Mouse (Mus musculus): ENCODE measurements around the gene Flnb. TPM values are rescaled to one million over a fixed set of nuclear protein-coding genes. Genes with fewer than 3 reads are reported as not detected.
A peak's percentile ranks its signal among the peaks of the same experiment; 100 is the strongest.

Gene Flnb
- polyA plus RNA-seq (2015; fragmentation: Nextera tagmentation; extraction: Ambion mirVana) = 10.5 and 16.2 TPM in 2 replicates

DNA sequence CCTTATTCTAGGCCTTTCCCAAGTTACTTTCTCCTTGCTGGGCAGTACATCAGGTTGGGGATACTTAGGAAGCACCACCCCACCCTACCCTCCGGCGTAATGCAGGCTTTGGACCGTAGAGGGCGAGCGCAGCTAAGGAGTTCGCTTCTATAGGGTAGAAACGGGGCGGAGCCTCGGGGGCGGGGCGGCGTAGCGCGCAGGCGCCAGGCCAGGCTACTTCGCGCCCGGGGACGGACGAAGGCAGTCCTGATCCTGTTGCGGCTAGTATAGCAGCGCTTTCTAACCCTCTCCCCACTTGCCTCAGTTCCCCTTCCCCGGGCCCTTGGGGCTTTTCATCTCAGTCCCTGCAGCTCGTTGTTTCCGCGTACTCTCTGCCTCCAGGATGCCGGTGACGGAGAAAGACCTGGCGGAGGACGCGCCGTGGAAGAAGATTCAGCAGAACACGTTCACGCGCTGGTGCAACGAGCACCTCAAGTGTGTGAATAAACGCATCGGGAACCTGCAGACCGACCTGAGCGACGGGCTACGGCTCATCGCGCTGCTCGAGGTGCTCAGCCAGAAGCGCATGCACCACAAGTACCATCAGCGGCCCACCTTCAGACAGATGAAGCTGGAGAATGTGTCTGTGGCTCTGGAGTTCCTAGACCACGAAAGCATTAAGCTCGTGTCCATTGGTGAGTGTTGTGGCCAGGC is at the start of gene Flnb:
TSS of gene Flnb (plus strand) at position 188 of the 693 bp plus-strand sequence.
- Histone ChIP-seq H3K4me3 (replicated peaks; ENCODE audit: low read length) (peak within 1 kb of the TSS; percentile 66), H3K4me2 (ENCODE audit: low read length) (peak within 1 kb of the TSS; percentile 83), H3K36me3 (ENCODE audit: control insufficient read depth, insufficient read depth) (no peaks in the 10 kb centered on the region), H3K9ac (replicated peaks; ENCODE audit: low read depth, low read length) (peak within 1 kb of the TSS; percentile 63), H3K27me3 (replicated peaks; ENCODE audit: control insufficient read depth, insufficient read depth, low read length) (no peaks in the 10 kb centered on the region), H3K4me1 (replicated peaks; ENCODE audit: control insufficient read depth, insufficient read depth, low read length) (peaks cover 30% of the 10 kb centered on the region), H3K27ac (ENCODE audit: low read length) (peak within 1 kb of the TSS; percentile 73), H3K9me3 (ENCODE audit: control insufficient read depth, low read length) (no peaks in the 10 kb centered on the region)
- peak; percentile 97 for ATAC-seq
- WGBS = under 1% methylated on average over 49 of the region's 49 CpGs

DNA sequence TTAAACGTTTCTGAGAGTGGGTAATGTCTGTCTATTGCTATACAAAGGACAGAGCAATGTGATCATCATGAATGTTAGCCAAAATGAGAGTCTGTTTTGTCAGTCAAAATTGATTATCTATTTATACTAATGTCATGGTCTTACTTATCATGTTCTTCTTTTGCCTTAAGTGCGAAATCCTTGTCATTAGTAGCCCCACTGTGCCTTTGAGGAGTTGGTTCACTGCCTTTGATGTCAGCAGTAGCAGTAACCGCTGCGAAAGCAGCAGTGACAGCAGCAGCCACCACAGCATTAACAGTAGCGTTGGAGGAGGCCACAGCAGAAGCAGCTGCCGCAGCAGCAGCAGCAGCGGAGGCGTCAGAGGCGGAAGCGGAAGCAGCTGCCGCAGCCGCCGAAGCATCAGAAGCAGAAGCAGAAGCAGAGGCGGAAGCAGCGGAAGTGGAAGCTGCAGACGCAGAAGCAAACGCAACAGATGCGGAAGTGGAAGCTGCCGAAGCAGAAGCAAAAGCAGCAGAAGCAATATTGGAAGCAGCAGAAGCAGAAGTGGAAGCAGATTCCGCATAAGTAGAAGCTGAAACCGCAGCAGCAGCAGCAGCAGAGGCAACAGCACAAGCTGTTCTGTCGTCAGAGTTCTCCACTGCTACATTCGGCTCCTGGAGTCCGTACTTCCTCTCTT is 43.9 kb upstream of the Flnb start:
- Histone ChIP-seq H3K4me2 (ENCODE audit: low read length) (peak overlapping the region; percentile 50), H3K4me3 (replicated peaks; ENCODE audit: low read length) (peak overlapping the region; percentile 46), H3K9me3 (ENCODE audit: control insufficient read depth, low read length) (no peaks in the 10 kb centered on the region), H3K36me3 (ENCODE audit: control insufficient read depth, insufficient read depth) (no peaks in the 10 kb centered on the region), H3K27ac (ENCODE audit: low read length) (peak overlapping the region; percentile 60; the same call in 1 of the 2 replicates), H3K9ac (replicated peaks; ENCODE audit: low read depth, low read length) (peak overlapping the region; percentile 56), H3K27me3 (replicated peaks; ENCODE audit: control insufficient read depth, insufficient read depth, low read length) (no peaks in the 10 kb centered on the region), H3K4me1 (replicated peaks; ENCODE audit: control insufficient read depth, insufficient read depth, low read length) (no peaks in the 10 kb centered on the region)
- peak; percentile 93 for ATAC-seq
- 48% methylated on average over 24 of the region's 24 CpGs for WGBS

DNA sequence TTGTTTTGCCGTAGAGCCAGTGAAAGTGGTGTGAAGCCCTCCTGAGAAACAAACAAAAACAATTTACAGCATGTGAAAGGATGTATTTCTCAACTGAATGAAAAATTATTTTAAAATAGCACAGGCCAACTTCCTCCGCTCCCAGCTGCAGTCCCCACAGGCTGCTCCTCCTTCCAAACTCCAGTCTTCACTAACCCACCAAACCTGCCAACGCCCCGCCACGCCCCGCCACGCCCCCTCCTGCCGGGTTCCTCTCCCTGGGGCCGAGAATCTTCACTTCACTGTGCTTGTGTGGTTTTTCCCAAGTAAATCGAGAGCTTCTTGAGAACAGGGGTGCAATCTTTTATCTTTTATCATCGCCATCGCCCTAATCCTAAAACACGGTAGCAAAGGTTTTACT is 31.7 kb upstream of the Flnb start:
- ATAC-seq = no peak
- H3K4me3 ChIP-seq (replicated peaks; ENCODE audit: low read length) = no peak overlapping the region
- H3K36me3 ChIP-seq (ENCODE audit: control insufficient read depth, insufficient read depth) = no peaks in the 10 kb centered on the region
- H3K4me2 ChIP-seq (ENCODE audit: low read length) = no peak overlapping the region
- H3K9ac ChIP-seq (replicated peaks; ENCODE audit: low read depth, low read length) = no peak overlapping the region
- H3K4me1 ChIP-seq (replicated peaks; ENCODE audit: control insufficient read depth, insufficient read depth, low read length) = peaks cover 1% of the 10 kb centered on the region; the same call in 1 of the 2 replicates
- 61% methylated on average over 13 of the region's 13 CpGs for WGBS
- H3K27me3 ChIP-seq (replicated peaks; ENCODE audit: control insufficient read depth, insufficient read depth, low read length) = no peaks in the 10 kb centered on the region
- H3K9me3 ChIP-seq (ENCODE audit: control insufficient read depth, low read length) = no peaks in the 10 kb centered on the region
- H3K27ac ChIP-seq (ENCODE audit: low read length) = no peak overlapping the region

DNA sequence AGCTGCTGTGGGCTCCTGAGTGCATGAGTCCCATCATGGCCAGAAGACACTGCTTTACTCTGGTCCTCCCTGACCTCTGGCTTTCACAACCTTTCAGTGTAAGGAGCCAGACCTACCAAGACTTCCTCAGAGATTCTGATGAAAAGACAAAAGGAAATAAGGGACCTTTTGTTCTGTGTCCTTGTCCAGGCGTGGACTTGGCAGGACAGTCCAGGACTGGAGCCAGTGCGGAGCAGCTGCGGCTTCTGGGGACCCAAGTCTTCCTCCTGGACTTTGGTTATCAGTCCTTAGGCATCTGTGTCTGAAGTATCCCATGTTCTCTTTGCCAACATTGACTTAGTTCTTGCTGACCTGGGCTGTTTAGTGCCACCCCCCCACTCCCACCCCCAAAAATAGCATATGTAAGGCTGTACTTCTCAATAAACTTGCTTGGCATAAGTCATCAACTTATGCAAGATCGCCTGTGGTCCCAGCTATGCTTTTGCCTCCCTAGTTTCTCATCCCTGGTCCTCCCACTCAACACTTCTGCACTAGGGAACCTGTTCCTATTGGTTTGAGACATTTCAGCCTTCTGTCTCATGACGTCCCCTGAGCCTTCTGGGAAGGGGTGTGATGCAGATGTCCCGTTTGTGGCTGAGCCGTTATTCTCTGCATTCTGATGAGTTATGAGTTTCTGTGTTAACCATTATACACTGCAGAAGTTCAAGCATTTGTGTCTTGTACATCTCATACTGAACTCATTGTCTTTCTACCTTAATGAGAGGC is 28.3 kb upstream of the Flnb start:
- no peak for ATAC-seq
- Histone ChIP-seq H3K9me3 (ENCODE audit: control insufficient read depth, low read length) (no peaks in the 10 kb centered on the region), H3K4me1 (replicated peaks; ENCODE audit: control insufficient read depth, insufficient read depth, low read length) (peaks cover 11% of the 10 kb centered on the region), H3K27me3 (replicated peaks; ENCODE audit: control insufficient read depth, insufficient read depth, low read length) (no peaks in the 10 kb centered on the region), H3K36me3 (ENCODE audit: control insufficient read depth, insufficient read depth) (no peaks in the 10 kb centered on the region), H3K9ac (replicated peaks; ENCODE audit: low read depth, low read length) (no peak overlapping the region), H3K27ac (ENCODE audit: low read length) (no peak overlapping the region), H3K4me2 (ENCODE audit: low read length) (no peak overlapping the region), H3K4me3 (replicated peaks; ENCODE audit: low read length) (no peak overlapping the region)
- WGBS = 84% methylated on average over 7 of the region's 7 CpGs

DNA sequence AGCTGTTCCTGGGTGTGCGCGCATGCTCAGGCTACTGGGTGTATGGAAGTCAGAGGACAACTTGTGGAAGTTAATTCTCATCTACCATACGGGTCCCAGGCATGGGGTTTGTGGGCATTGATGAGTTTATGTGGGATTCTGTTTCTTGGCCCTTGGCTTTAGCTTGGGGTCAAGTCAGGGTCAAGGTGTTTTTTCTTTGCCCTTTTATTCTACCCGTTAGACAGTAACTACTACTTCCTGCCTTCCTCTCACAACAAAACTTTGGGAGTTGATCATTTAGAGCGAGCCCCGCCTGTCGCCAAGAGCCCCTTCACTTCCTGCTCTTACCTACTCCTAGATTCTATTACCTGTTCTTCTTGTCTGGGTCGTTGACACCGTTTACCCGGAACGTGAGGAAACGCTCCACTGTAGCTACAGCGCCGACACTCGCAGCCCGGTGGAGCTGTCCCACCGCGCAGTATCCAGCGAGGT is 26.7 kb upstream of the Flnb start:
- ATAC-seq = no peak; the same call in 1 of the 2 replicates
- no peaks in the 10 kb centered on the region for H3K36me3 ChIP-seq (ENCODE audit: control insufficient read depth, insufficient read depth)
- H3K27me3 ChIP-seq (replicated peaks; ENCODE audit: control insufficient read depth, insufficient read depth, low read length) = no peaks in the 10 kb centered on the region
- no peak overlapping the region for H3K27ac ChIP-seq (ENCODE audit: low read length)
- H3K4me1 ChIP-seq (replicated peaks; ENCODE audit: control insufficient read depth, insufficient read depth, low read length) = peaks cover 11% of the 10 kb centered on the region
- peak overlapping the region; percentile 55 for H3K4me2 ChIP-seq (ENCODE audit: low read length)
- WGBS = 17% methylated on average over 19 of the region's 19 CpGs
- H3K9me3 ChIP-seq (ENCODE audit: control insufficient read depth, low read length) = no peaks in the 10 kb centered on the region
- H3K4me3 ChIP-seq (replicated peaks; ENCODE audit: low read length) = peak overlapping the region; percentile 46
- peak overlapping the region; percentile 46 for H3K9ac ChIP-seq (replicated peaks; ENCODE audit: low read depth, low read length)

DNA sequence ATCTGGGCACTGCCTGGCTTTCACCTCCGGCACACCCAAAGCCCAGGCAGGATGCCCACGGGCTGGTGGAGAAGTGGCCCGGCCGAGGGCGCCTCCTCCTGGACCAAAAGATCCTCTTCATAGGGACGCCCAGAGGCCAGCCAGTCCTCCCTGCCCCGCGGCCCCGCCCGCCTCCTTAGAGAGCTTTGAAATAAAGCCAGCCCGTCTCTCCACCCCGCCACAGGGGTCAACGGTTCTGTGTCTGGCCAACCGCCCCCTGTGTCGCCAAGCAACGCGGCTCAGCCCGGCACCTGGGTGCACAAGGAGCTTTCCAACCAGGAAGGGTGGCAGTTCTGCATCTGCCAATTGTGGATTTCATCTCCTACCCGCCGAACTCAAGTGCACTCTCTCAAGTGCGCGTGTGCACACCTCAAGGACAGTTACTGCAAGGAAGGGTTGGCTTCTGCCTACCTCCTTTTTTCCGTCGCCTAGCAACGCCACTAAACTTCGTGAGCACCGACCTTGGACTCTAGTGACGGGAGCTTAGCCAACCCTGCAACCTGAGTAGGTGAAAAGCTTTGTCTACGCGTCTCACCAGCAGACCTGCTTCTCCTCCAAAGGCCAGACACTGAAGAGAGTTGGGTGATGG is 26.1 kb upstream of the Flnb start, which contains the start of gene Gm26661:
TSS of gene Gm26661 (plus strand) at position 56 of the 628 bp plus-strand sequence.
- Histone ChIP-seq H3K9ac (replicated peaks; ENCODE audit: low read depth, low read length) (peak within 1 kb of the TSS; percentile 46), H3K36me3 (ENCODE audit: control insufficient read depth, insufficient read depth) (no peaks in the 10 kb centered on the region), H3K27me3 (replicated peaks; ENCODE audit: control insufficient read depth, insufficient read depth, low read length) (no peaks in the 10 kb centered on the region), H3K4me1 (replicated peaks; ENCODE audit: control insufficient read depth, insufficient read depth, low read length) (peaks cover 11% of the 10 kb centered on the region), H3K4me2 (ENCODE audit: low read length) (peak within 1 kb of the TSS; percentile 55), H3K27ac (ENCODE audit: low read length) (no peak within 1 kb of the TSS), H3K4me3 (replicated peaks; ENCODE audit: low read length) (peak within 1 kb of the TSS; percentile 46), H3K9me3 (ENCODE audit: control insufficient read depth, low read length) (no peaks in the 10 kb centered on the region)
- WGBS = 2% methylated on average over 30 of the region's 30 CpGs
- peak; percentile 80 for ATAC-seq

DNA sequence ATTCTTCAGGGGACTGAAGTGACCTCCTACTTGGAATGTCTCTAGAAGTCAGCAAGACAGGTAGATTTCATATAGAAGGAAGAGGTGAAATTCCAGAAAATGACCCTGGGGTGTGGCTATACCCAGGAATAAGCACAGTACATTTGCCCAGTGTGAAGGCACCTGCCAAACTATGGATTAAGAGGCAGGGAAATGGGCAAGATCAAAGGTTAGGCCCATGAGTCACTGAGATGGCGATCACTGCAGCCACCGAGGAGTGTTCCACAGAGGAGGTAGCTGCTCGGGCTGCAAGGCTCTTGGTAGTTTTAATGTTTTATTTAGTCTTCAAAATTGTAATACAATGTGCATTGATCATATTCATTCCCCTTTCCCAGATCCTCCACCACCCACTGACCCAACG is 21.8 kb upstream of the Flnb start:
- Histone ChIP-seq H3K4me3 (replicated peaks; ENCODE audit: low read length) (no peak overlapping the region), H3K4me2 (ENCODE audit: low read length) (no peak overlapping the region), H3K36me3 (ENCODE audit: control insufficient read depth, insufficient read depth) (no peaks in the 10 kb centered on the region), H3K9me3 (ENCODE audit: control insufficient read depth, low read length) (no peaks in the 10 kb centered on the region), H3K9ac (replicated peaks; ENCODE audit: low read depth, low read length) (no peak overlapping the region), H3K4me1 (replicated peaks; ENCODE audit: control insufficient read depth, insufficient read depth, low read length) (peaks cover 11% of the 10 kb centered on the region), H3K27ac (ENCODE audit: low read length) (no peak overlapping the region), H3K27me3 (replicated peaks; ENCODE audit: control insufficient read depth, insufficient read depth, low read length) (no peaks in the 10 kb centered on the region)
- WGBS = 78% methylated on average over 4 of the region's 4 CpGs
- no peak for ATAC-seq

DNA sequence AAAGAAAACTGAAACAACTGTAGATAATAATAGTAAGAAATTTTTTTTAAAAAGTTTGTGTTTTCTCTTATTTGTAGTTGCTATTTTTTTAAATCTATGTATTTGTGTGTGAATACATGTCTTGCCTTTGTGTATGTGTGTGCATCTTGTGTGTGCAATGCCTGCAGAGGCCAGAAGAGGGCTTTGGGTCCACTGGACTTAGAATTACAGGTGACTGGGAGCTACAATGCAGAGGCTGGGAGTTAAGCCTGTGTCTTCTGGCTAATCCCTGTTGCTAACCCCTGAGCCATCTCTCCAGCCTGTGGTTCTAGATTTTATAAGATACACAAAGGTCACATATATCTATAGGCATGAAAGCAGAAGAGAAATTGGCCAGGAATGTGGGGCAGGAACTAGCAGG is 17.1 kb upstream of the Flnb start:
- ATAC-seq = no peak
- H3K4me1 ChIP-seq (replicated peaks; ENCODE audit: control insufficient read depth, insufficient read depth, low read length) = no peaks in the 10 kb centered on the region

DNA sequence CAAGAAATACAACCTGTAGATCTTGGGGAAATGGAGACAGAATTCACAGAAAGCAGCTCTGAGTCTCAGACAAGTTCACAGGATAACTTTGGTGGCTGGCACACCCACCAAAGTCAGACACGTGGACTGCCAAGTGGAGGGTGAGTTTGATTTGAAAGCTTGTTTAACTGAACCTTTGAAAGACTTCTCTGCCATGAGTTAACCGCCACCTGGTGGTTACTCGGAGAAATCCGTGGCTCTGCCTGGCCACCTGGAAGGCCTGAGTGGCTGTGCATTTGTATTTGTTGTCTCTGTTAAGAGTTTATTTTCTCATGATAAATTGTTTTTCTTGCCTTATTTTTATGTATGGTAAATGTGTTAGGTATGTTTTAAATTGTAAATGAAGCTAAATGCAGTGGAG is 15.9 kb upstream of the Flnb start:
- H3K27ac ChIP-seq (ENCODE audit: low read length) = no peak overlapping the region
- no peak for ATAC-seq
- H3K4me1 ChIP-seq (replicated peaks; ENCODE audit: control insufficient read depth, insufficient read depth, low read length) = no peaks in the 10 kb centered on the region
- H3K9ac ChIP-seq (replicated peaks; ENCODE audit: low read depth, low read length) = no peak overlapping the region
- no peaks in the 10 kb centered on the region for H3K36me3 ChIP-seq (ENCODE audit: control insufficient read depth, insufficient read depth)
- no peak overlapping the region for H3K4me2 ChIP-seq (ENCODE audit: low read length)
- WGBS = 10% methylated on average over 4 of the region's 4 CpGs
- no peak overlapping the region for H3K4me3 ChIP-seq (replicated peaks; ENCODE audit: low read length)
- no peaks in the 10 kb centered on the region for H3K27me3 ChIP-seq (replicated peaks; ENCODE audit: control insufficient read depth, insufficient read depth, low read length)
- no peaks in the 10 kb centered on the region for H3K9me3 ChIP-seq (ENCODE audit: control insufficient read depth, low read length)

More for the DNA sequence above, 17.1 kb upstream of the Flnb start:
- H3K4me2 ChIP-seq (ENCODE audit: low read length) = no peak overlapping the region
- no peaks in the 10 kb centered on the region for H3K36me3 ChIP-seq (ENCODE audit: control insufficient read depth, insufficient read depth)
- no peak overlapping the region for H3K9ac ChIP-seq (replicated peaks; ENCODE audit: low read depth, low read length)
- H3K27ac ChIP-seq (ENCODE audit: low read length) = no peak overlapping the region
- no peaks in the 10 kb centered on the region for H3K27me3 ChIP-seq (replicated peaks; ENCODE audit: control insufficient read depth, insufficient read depth, low read length)
- no peak overlapping the region for H3K4me3 ChIP-seq (replicated peaks; ENCODE audit: low read length)
- H3K9me3 ChIP-seq (ENCODE audit: control insufficient read depth, low read length) = no peaks in the 10 kb centered on the region

Measured in forebrain, embryonic 16.5 days (tissue).